Mouse (Mus musculus): ENCODE measurements around the gene S100b. TPM values are rescaled to one million over a fixed set of nuclear protein-coding genes. Genes with fewer than 3 reads are reported as not detected.

The S100b gene
- polyA plus RNA-seq, 1 experiment, result 0.90 TPM

- Histone ChIP-seq H3K36me3 (ENCODE audit: control insufficient read depth, insufficient read depth, low read length) (no peaks in the 10 kb centered on the region), H3K4me1 (ENCODE audit: control insufficient read depth, insufficient read depth, low read length) (peaks cover 7% of the 10 kb centered on the region), H3K27me3 (ENCODE audit: control insufficient read depth, insufficient read depth, low read length) (no peaks in the 10 kb centered on the region), H3K4me3 (ENCODE audit: control insufficient read depth, low read depth, low read length) (no peak overlapping the region), H3K27ac (ENCODE audit: control insufficient read depth, insufficient read depth, low read depth, low read length) (no peak overlapping the region)
- TF ChIP-seq CTCF (IDR thresholded peaks at IDR 0.05; ENCODE audit: control insufficient read depth, insufficient read depth, insufficient replicate concordance, low read depth, low read length) (no peak), POLR2A (IDR thresholded peaks at IDR 0.05; ENCODE audit: control insufficient read depth, low read depth, low read length) (no peak)
Measured at GRCm38 (mm10) chr10:76260358-76261059, 6.9 kb downstream of the S100b start.

GRCm38 (mm10) chr10:76261447-76261846 is 7.8 kb downstream of the S100b start:
- TF ChIP-seq POLR2A (IDR thresholded peaks at IDR 0.05; ENCODE audit: control insufficient read depth, low read depth, low read length) (no peak), CTCF (IDR thresholded peaks at IDR 0.05; ENCODE audit: control insufficient read depth, insufficient read depth, insufficient replicate concordance, low read depth, low read length) (no peak)
- Histone ChIP-seq H3K36me3 (ENCODE audit: control insufficient read depth, insufficient read depth, low read length) (no peaks in the 10 kb centered on the region), H3K4me1 (ENCODE audit: control insufficient read depth, insufficient read depth, low read length) (peaks cover 7% of the 10 kb centered on the region), H3K4me3 (ENCODE audit: control insufficient read depth, low read depth, low read length) (no peak overlapping the region), H3K27ac (ENCODE audit: control insufficient read depth, insufficient read depth, low read depth, low read length) (no peak overlapping the region), H3K27me3 (ENCODE audit: control insufficient read depth, insufficient read depth, low read length) (no peaks in the 10 kb centered on the region)

DNA sequence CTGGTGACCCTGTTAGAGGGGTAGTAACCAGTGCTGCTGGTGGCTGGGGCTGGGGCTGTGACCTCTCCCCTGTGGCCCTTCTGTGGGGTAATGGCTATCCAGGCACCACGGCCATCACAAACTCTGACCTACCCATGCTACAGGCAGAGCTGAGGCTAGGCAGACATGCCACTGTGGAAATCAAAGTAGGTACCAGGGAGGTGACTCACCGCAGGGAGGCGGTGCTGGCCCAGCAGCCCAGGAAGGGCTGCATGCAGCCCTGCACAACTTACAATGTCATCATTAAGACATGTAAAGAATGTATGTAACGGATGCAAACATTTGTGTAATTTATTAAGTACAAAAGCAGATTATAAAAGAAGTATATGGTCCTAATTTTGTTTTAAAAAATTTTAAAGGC is 8.8 kb downstream of the S100b start:
- Histone ChIP-seq H3K36me3 (ENCODE audit: control insufficient read depth, insufficient read depth, low read length) (no peaks in the 10 kb centered on the region), H3K27ac (ENCODE audit: control insufficient read depth, insufficient read depth, low read depth, low read length) (no peak overlapping the region), H3K4me3 (ENCODE audit: control insufficient read depth, low read depth, low read length) (no peak overlapping the region), H3K4me1 (ENCODE audit: control insufficient read depth, insufficient read depth, low read length) (peaks cover 7% of the 10 kb centered on the region), H3K27me3 (ENCODE audit: control insufficient read depth, insufficient read depth, low read length) (no peaks in the 10 kb centered on the region)
- TF ChIP-seq POLR2A (IDR thresholded peaks at IDR 0.05; ENCODE audit: control insufficient read depth, low read depth, low read length) (no peak), CTCF (IDR thresholded peaks at IDR 0.05; ENCODE audit: control insufficient read depth, insufficient read depth, insufficient replicate concordance, low read depth, low read length) (no peak)

- no peak overlapping the region for H3K4me3 ChIP-seq (ENCODE audit: control insufficient read depth, low read depth, low read length)
- H3K27me3 ChIP-seq (ENCODE audit: control insufficient read depth, insufficient read depth, low read length), result no peaks in the 10 kb centered on the region
- H3K4me1 ChIP-seq (ENCODE audit: control insufficient read depth, insufficient read depth, low read length), result no peaks in the 10 kb centered on the region
- TF ChIP-seq CTCF (IDR thresholded peaks at IDR 0.05; ENCODE audit: control insufficient read depth, insufficient read depth, insufficient replicate concordance, low read depth, low read length), result peak; percentile 53; the same call in 1 of the 2 replicates
- TF ChIP-seq POLR2A (IDR thresholded peaks at IDR 0.05; ENCODE audit: control insufficient read depth, low read depth, low read length), result no peak
- H3K36me3 ChIP-seq (ENCODE audit: control insufficient read depth, insufficient read depth, low read length), result no peaks in the 10 kb centered on the region
- H3K27ac ChIP-seq (ENCODE audit: control insufficient read depth, insufficient read depth, low read depth, low read length), result no peak overlapping the region
Measured at GRCm38 (mm10) chr10:76271238-76271637, 17.6 kb downstream of the S100b start.

GRCm38 (mm10) chr10:76275256-76275655 is 21.6 kb downstream of the S100b start:
- H3K4me1 ChIP-seq (ENCODE audit: control insufficient read depth, insufficient read depth, low read length), result no peaks in the 10 kb centered on the region
- H3K36me3 ChIP-seq (ENCODE audit: control insufficient read depth, insufficient read depth, low read length), result no peaks in the 10 kb centered on the region
- no peaks in the 10 kb centered on the region for H3K27me3 ChIP-seq (ENCODE audit: control insufficient read depth, insufficient read depth, low read length)
- H3K27ac ChIP-seq (ENCODE audit: control insufficient read depth, insufficient read depth, low read depth, low read length), result no peak overlapping the region
- TF ChIP-seq POLR2A (IDR thresholded peaks at IDR 0.05; ENCODE audit: control insufficient read depth, low read depth, low read length) (no peak), CTCF (IDR thresholded peaks at IDR 0.05; ENCODE audit: control insufficient read depth, insufficient read depth, insufficient replicate concordance, low read depth, low read length) (no peak)
- H3K4me3 ChIP-seq (ENCODE audit: control insufficient read depth, low read depth, low read length), result no peak overlapping the region

GRCm38 (mm10) chr10:76278541-76279097 is 25.0 kb downstream of the S100b start:
- TF ChIP-seq POLR2A (IDR thresholded peaks at IDR 0.05; ENCODE audit: control insufficient read depth, low read depth, low read length) (no peak), CTCF (IDR thresholded peaks at IDR 0.05; ENCODE audit: control insufficient read depth, insufficient read depth, insufficient replicate concordance, low read depth, low read length) (no peak)
- no peaks in the 10 kb centered on the region for H3K27me3 ChIP-seq (ENCODE audit: control insufficient read depth, insufficient read depth, low read length)
- no peaks in the 10 kb centered on the region for H3K4me1 ChIP-seq (ENCODE audit: control insufficient read depth, insufficient read depth, low read length)
- H3K4me3 ChIP-seq (ENCODE audit: control insufficient read depth, low read depth, low read length), result no peak overlapping the region
- H3K27ac ChIP-seq (ENCODE audit: control insufficient read depth, insufficient read depth, low read depth, low read length), result no peak overlapping the region
- no peaks in the 10 kb centered on the region for H3K36me3 ChIP-seq (ENCODE audit: control insufficient read depth, insufficient read depth, low read length)

DNA sequence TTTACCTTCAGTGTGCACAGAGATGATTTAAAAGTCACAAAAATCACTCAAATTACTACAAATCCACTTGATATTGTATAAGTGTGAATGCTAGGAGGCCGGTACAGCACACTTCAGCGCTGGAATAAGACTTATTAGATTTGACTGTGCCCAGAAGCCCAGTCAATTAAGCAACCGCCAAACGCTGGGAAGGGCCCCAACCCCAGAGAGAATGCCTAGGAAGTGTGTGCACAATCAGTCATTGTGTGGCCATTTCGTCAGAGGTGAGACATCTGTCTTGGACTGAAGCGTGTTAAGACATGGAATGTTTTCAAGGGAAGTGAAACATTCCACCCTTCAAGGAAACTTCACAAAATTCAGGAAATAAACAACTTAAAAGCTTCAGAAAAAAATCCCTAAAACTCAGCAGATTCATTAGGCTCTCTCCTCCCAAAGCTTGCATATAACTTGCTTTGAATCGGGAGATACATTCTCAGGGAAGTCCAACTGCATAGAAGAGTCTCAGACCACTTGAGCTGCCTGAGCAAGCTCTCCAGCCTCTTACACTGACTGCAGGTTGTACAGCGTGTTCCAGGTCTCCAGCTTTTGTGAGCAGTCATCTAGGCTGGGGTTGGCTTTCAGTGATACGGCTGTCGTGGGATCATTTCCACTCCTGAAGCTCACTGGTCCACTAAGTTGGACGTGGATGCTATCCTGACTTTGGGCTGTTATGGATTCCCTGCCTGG is 34.8 kb downstream of the S100b start:
- TF ChIP-seq CTCF (IDR thresholded peaks at IDR 0.05; ENCODE audit: control insufficient read depth, insufficient read depth, insufficient replicate concordance, low read depth, low read length), result no peak
- TF ChIP-seq POLR2A (IDR thresholded peaks at IDR 0.05; ENCODE audit: control insufficient read depth, low read depth, low read length), result no peak
- no peaks in the 10 kb centered on the region for H3K4me1 ChIP-seq (ENCODE audit: control insufficient read depth, insufficient read depth, low read length)
- H3K27me3 ChIP-seq (ENCODE audit: control insufficient read depth, insufficient read depth, low read length), result no peaks in the 10 kb centered on the region
- H3K36me3 ChIP-seq (ENCODE audit: control insufficient read depth, insufficient read depth, low read length), result no peaks in the 10 kb centered on the region
- no peak overlapping the region for H3K4me3 ChIP-seq (ENCODE audit: control insufficient read depth, low read depth, low read length)
- H3K27ac ChIP-seq (ENCODE audit: control insufficient read depth, insufficient read depth, low read depth, low read length), result no peak overlapping the region
